Mouse (Mus musculus) MEL-GATA-1-ER (cell line): Measurements from ENCODE around the gene Polr3h.

Source experiments
- DNase-seq: peaks from one replicate; pipeline ENCODE4 v3.0.0-alpha.2; 2012; ENCODE audit warnings: low read depth; ENCODE audit errors: extremely low read depth

Polr3h gene

GRCm38 (mm10) chr15:81847161-81847560, 78.9 kb downstream of the Polr3h start:
- DNase-seq, result no peak

- DNase-seq, result no peak
Observed at GRCm38 (mm10) chr15:81846755-81847154, 79.3 kb downstream of the Polr3h start.

- no peak for DNase-seq
Observed at GRCm38 (mm10) chr15:81845724-81846123, 80.3 kb downstream of the Polr3h start.

GRCm38 (mm10) chr15:81845033-81845625, 80.9 kb downstream of the Polr3h start:
- no peak for DNase-seq

- no peak for DNase-seq
Observed at GRCm38 (mm10) chr15:81842275-81842674, 83.8 kb downstream of the Polr3h start.

- DNase-seq, result no peak
Observed at GRCm38 (mm10) chr15:81840306-81840705, 85.7 kb downstream of the Polr3h start.

- no peak for DNase-seq
Observed at GRCm38 (mm10) chr15:81839634-81840033, 86.4 kb downstream of the Polr3h start.

GRCm38 (mm10) chr15:81838554-81839235, 87.3 kb downstream of the Polr3h start:
- no peak for DNase-seq
